Mouse (Mus musculus): ENCODE data around the gene Sirt2.

DNA sequence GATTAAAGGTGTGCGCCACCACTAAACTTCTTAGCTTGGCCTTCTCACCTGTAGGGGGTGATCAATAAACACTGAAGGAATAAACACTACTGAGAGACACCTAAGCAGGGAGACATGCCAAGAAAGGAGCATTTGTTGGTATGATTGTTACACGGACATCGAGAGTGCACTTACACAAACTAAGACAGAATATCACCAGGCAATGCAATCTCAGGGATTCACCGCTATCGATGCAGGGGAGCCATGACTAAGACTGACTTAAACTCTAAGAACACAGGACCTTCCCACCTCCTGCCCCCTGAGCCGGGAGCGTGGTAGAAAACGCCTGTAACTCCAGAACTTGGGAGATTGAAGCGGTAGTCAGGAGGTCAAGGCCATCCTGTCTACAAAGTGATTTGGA, 25.6 kb upstream of the Sirt2 start:
- no peak for TF ChIP-seq POLR2A (IDR thresholded peaks at IDR 0.05; ENCODE audit: insufficient read depth, low read length)
- no peak for TF ChIP-seq EP300 (IDR thresholded peaks at IDR 0.05; ENCODE audit: insufficient read depth, low read depth, low read length)

All from ES-Bruce4 (cell line).